Mouse (Mus musculus): ENCODE results near the gene Tln1.

DNA sequence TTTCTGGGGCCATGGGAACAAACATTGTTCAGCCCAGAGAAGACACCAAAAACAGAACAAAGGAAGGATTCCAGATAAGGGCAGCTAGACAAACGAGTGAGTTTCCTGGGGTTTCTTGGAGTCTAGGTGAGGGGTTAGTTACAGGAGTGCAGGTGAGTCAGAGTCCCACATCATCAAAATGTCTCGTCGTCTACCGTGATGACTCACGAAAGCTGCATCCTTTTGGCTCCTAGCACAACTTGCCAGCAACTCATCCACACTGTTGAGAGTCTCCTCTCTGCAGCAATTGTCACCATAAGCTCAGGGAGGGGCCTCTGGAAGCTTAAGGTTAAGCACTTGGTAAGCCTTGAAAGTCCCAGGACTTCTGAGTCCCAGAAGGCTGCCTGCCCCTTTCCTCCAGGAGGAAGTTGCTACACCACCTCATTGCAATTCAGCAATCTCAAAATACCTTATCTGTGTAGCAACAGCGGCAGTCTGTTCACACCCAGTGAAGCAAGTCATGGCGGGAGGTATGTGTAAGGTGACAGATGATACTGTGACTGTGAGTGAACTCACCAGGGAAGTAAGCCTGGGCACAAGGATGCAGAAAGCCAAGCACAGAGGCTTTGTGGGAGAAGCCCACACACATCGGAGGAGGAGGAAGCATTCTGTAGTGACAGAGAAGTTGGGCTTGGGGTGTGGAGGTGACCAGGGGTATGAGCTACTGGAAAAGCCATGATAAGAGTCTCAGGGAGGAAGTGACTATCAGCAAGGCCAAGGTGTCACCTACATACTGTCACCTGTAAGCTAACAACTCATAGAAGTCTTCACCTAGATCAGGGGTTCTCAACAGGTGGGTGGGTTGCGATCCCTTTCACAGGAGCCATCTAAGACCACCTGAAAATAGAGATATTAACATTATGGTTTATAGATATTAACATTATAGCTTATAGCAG lies 42.5 kb upstream of the Tln1 start:
- TF ChIP-seq CTCF (IDR thresholded peaks at IDR 0.05; ENCODE audit: control insufficient read depth, insufficient read depth, insufficient replicate concordance, low read depth, low read length), result no peak
- TF ChIP-seq POLR2A (IDR thresholded peaks at IDR 0.05; ENCODE audit: control insufficient read depth, low read depth, low read length), result no peak
